Mouse (Mus musculus): ENCODE data around the gene Habp2.

The Habp2 gene

DNA sequence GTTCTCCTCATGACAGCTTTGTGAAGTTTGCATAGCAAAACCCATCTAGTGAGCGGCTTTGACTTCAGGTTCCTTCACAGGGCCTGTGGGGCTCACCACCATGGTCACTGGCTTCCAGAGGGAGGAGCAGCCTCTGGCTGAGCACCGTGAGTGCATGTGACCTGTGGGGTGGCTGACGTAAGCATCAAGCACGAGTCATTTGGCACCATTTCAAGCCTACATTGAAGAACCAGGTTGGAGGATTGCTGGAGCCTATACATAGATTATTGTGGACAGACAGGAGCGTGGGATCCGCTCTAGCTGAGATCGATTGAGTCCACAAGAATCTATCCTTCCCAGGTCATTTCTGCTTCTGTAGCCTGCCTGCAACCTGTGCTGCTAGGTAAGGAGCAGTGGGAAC, at the start of gene Habp2:
Gene Habp2, plus strand, starts transcription at position 272 of the 400 bp plus-strand sequence.
- DNase-seq (ENCODE audit: low spot score in 2 of 2) = no peak

DNA sequence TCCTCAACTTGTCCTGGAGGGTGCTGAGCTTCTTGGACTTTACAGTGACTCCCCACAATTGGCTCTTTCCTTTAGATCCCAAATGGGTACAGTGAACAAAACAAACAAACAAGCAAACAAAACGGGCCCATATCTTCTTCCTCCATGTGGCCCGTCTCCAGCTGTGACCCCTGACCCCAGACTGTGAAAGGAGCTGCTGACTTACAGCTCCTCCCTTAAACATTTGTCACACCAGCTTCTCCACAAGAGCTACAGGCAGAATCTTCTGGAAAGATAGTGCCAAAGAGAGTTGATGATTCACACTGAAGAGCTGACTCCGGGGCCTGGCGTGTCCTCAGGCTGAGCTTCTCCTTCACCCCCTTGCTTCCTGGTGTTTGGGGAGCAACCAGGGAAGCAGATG, 48.4 kb upstream of the Habp2 start:
- no peak for DNase-seq (ENCODE audit: low spot score in 2 of 2)

DNA sequence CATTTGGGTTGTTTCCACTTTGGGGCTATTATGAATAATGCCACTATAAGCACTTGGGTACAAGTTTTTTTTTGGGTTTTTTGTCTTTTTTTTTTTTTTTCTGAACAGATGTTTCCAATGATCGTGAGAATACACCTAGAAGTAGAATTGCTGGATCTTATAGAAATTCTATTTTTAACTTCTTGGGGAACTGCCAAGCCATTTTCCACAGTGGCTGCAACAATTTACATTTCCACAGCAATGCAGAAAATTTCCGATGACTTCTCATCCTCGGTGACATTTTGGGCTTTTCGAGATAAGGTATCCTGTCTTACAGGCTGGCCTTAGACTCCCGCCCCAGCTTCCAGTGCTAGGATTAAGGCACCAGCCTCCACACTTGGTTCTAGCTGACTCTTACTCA, 41.7 kb upstream of the Habp2 start:
- no peak for DNase-seq (ENCODE audit: low spot score in 2 of 2)

DNA sequence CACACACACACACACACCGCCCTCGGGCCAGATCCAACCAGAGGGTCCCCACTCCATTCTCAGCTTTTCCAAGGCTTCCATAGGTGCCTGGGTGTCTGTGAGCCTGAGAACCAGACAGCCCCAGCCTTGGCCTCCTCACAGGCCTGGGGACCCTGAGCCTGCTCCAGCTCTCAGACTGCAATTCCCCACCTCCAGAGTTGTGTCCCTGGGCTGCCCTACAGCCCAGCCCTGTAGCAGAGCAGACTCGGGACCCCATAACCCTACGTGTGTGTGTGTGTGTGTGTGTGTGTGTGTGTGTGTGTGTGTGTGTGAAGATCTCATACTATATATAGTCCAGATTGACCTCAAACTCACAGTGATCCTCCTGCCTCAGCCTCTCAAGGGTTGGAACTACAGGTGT, 34.1 kb upstream of the Habp2 start:
- no peak for DNase-seq (ENCODE audit: low spot score in 2 of 2)

DNA sequence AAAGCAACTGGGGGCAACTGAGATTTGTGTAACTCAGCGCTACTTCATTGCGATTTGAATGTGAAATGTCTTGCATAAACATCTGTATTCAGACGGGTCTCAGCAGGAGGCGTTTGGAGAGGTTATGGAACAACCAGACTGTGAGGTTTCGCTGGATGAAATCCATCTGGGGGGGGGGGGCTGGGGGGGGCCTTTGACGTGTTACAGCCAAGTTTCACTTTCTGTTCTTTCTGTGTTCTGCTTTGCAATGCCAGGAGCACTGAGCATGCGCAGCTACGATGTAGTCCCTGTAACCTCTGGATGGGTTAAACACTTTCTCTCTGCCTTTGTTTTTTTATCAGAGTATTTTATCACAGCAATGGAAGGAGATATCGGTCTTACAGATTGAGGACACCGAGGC, 33.7 kb upstream of the Habp2 start:
- DNase-seq (ENCODE audit: low spot score in 2 of 2) = no peak

DNA sequence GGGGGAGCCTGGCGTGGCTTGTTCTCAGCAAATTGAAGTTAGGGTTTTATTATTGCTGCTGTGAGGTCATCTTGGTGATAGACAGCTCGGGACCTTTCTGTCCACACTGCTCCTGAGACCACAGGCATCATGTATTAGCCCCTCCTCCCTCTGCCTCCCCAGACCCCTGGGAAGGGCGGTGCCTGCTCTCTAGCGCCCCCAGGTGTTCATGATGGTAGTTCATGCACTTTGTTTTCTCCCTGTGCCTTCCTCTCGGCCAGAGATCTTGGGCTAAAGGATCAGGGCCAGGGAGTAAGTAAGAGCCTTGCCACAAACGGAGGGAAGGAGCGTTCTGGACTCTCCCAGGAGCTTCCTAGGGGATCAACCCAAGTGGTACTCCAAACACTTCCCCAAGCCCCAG, 32.2 kb upstream of the Habp2 start:
- DNase-seq (ENCODE audit: low spot score in 2 of 2) = no peak

DNA sequence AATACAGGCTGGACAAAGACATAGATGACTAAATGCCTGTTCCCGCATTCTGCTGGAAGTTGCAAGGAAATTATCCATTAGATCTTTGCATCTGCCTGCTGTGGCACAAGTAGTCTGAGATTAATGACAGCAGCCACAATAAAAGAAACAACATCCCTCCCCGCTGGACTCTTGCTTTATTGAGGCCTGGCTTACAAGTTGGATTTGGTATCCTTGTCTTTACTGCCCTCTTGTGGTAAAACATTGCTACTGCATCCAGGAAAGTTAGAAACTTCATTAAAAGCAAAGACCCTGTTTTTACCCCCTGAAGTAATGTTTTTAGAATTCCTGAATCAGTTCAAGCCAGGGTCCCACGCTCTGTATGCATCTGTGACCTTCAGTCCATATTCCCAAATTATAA, 31.4 kb upstream of the Habp2 start:
- no peak for DNase-seq (ENCODE audit: low spot score in 2 of 2)

DNA sequence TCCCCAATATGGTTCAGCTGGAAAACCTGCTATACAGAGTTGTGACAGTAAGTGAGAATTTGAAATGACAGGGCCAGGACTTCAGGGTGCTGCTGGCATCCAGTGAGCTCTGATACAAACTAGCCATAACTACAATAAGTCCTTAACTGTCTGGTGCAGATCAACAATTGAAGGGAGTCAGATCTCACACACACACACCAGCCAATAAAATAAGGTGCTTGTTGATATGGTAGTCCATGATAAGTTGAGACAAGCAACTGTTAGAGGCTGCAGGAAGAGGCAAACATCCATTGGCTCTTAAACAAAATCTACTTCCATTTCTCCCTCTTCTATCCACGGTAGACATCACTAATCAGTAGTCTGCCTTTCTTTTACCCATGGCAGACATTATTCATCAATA, 30.7 kb upstream of the Habp2 start:
- no peak for DNase-seq (ENCODE audit: low spot score in 2 of 2)

DNA sequence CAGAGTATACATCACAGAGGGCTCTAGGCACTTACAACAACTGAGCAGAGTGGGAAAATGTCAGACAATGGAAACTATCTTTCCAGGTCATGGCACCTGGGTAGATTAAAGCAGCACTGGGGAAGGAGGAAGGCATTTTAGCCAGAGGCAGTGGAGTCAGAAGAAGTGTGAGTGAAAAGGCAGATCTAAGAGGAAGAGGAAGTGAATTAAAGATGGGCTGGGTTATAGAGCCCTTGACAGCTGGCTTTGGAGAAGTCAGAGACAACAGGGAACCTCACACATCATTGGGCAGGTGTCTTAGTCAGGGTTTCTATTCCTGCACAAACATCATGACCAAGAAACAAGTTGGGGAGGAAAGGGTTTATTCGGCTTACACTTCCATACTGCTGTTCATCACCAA, 30.2 kb upstream of the Habp2 start:
- DNase-seq (ENCODE audit: low spot score in 2 of 2) = no peak

DNA sequence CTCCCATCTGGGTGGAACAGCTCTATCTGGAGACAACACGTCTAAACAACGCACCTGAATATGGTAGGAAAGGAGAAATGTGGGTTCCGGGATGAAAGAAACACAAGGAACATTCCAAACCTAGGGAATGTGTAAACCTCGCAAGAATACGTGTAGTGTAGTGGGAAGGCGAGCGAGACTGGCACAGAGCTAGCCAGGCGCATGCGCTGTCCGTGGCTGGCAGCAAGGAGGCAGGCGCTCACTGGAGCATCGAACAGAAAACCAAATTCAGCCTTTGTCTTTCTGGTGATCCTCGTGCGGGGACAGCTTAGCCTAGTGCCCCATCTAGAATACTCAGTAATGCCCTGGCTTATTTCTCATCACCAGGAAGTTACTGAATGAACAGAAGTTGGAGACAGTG, 23.2 kb upstream of the Habp2 start:
- DNase-seq (ENCODE audit: low spot score in 2 of 2) = peak in 1 of 2 experiments; percentile 8

DNA sequence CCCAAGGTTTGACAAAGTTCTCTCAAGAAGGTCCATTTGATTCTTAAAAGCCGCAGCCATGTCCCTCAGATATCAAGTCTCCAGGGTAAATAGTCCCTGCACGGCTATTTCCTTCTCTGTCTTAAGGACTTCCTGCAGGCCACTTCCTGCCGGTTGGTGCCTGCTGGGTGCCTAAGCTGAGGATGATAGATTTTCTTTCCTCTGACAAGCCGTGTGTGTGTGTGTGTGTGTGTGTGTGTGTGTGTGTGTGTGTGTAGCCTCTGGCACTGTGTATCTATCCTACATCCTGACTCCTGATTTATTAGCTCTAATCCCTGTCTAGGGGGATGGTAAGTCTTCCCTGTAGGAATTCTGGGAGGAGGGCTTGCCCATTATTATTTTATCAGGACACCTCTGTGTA, 22.8 kb upstream of the Habp2 start:
- DNase-seq (ENCODE audit: low spot score in 2 of 2) = no peak

DNA sequence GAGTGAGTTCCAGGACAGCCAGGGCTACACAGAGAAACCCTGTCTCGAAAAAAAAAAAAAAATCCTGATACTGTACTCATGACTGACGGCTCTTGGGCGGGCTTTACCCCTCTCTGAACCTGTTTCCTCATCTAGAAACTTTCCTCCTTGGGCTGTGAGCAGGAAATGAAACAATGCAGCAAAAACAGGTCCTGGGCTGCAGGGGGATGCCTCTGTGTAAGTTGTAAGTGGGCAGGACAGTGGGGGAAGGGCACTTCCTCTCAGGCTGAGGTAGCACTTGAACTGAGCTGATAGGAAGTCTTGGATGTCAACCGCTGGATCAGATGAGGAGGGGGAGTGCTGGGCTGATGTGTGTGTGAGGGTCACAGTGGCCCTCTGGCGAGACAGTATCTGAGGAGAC, 21.8 kb upstream of the Habp2 start:
- DNase-seq (ENCODE audit: low spot score in 2 of 2) = no peak

DNA sequence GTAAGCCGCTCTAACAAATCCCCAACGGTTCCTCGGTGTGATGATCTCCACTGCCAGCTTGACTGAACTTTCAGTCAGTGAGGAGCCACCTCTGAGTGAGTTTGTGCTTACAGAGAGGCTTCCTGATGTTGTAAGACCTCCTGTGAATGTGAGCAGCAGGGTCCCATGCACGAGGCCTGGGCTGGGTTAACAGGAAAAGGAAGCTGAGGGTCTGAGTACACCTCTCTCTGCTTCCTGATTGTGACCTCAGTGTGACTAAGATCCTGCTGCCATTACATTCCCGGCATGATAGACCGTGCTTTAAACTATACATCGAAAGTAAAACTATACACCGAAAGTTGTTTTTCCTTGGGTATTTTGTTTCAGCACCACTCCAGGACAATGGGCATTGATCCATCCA, 14.9 kb upstream of the Habp2 start:
- no peak for DNase-seq (ENCODE audit: low spot score in 2 of 2)

DNA sequence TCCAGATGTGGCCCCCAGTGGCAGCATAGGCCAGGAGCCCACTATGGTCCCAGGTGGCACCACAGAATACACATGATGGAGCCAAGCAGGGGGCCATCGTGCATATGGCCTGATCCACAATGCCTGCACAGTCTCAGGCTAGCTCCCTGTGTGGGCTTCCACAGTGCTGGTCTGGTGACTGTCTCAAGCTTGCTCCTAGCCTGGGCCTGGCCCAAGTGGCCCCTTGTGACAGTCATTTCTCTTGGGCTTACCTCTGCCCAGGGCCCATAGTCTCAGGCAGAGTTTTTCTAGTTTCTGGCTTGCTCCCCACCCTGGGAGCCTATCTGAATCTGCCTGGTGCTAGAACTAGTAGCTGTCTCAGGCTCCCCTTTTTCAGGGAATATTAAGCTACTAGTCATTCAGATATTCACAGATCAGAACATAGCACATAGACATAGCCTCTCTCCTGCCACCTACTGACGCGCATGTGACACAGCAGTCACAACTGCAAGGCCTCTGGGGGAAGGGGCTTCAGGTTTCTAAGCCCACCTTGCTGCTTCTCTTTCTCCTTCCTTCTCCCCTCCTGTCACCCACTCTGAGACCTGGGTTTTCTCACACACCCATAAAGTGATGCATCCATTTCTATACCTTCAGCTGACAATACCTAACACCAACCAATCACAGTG, 9.7 kb upstream of the Habp2 start:
- DNase-seq (ENCODE audit: low spot score in 2 of 2) = no peak

DNA sequence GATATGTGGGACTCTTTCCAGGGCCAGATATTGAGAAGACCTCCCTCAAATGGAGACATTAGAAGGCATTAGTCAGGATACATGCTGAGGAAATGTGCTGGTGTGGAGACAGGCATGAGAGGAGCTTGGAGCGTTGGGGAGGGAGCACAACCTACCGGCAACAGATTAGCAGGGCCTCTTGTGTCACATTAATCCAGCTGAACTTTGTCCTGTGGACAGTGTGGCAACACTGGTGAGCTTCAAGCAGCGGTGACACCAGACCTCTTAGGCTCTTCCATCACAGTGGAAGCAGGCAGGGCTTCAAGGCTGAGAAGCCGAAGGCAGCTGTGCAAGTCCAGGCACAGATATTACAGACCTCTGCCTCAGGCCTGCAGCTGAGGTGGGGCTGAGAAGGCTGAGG, 9.0 kb upstream of the Habp2 start:
- DNase-seq (ENCODE audit: low spot score in 2 of 2) = no peak

DNA sequence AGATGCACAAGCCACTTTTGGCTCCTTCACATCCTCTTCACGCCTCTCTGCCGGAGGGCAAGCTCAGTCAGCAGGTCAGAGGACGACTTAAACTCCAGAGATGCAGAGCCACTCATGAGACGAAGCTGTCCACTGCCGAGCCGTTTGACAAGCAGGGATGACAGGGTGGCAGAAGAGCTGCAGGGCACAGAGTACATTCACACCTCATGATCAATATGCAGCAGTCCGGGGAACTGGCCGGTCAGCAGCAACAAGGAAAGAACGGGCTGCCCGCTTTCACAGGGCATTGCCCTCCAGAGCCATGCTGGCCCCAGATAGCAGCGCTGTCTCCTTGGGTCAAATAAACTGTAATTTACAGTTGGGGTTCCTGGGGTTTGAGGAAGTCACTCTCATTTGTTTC, 8.6 kb upstream of the Habp2 start:
- DNase-seq (ENCODE audit: low spot score in 2 of 2) = no peak

DNA sequence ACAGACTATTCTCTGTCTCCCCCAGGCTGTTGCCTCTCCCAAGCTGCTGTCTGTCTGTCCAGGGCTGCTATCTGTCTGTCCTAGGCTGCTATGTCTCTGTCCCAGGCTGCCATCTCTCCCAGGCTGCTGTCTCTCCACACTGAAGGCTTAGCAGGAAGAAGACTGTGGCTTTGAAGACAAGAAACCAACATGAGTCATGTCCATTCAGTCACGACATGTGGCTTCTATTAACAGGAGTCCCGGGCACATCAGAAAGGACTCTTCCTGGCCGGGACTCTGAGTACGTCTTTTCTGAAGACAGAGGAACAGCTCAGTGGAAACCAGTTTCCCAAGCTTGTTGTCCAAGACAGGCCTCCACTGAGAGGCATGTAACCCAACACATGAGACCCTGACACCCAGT, 1.7 kb upstream of the Habp2 start:
- DNase-seq (ENCODE audit: low spot score in 2 of 2) = no peak

DNA sequence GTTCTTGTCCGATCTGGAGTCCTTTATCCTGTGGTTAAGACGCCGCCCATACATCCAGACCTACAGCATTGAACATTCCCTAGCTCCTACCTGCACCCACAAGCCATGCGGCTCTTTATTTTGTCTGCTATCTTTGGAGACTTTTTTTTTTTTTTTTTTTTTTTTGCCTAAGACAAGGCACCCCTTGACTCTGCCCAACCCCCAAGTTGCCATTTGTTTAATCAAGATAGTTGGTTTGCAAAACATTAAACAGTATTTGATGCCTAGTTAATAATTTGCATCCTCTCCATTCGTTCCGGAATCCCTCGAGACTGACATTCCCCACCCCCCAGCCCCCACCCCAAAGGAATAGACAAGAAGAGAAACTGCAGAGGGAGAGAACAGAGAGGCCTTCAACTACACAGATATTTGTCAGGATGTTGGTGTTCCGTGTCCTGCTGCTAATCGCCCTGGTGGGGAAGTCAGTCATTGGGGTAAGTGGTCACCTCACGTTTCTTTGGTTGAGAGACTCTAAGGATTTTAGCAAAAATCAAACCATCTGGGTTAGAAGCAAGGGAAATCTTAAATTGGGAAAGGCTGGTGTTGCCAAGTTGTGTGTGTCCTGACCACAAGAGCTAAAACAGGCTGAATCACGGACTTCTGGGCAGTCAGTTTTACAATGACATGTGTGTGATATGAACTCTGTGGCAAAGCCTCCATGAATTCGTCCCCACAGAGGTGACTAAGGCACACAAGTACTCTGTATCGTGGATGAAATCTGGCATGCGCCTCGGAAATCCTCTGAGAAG, 837 bp downstream of the Habp2 start:
- no peak for DNase-seq (ENCODE audit: low spot score in 2 of 2)

DNA sequence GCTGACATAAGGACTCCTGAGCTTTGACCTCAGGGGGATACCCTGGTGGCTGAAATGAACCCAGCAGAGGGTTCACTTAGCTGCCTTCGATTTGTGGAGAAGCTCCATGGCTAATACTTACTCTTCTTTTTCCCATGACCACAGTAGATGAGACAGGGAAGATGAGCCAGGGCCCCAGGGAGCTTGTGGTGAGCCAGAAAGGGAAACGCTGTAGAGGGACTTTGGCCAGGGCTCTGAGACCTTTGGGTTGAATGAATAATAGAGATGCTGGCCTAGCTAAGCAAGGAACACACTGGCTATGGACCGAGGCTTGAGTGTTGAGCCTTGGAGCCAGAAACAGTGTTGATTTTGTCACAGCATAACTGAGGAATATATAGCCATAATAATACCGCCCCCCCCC, 1.5 kb downstream of the Habp2 start:
- DNase-seq (ENCODE audit: low spot score in 2 of 2) = no peak

DNA sequence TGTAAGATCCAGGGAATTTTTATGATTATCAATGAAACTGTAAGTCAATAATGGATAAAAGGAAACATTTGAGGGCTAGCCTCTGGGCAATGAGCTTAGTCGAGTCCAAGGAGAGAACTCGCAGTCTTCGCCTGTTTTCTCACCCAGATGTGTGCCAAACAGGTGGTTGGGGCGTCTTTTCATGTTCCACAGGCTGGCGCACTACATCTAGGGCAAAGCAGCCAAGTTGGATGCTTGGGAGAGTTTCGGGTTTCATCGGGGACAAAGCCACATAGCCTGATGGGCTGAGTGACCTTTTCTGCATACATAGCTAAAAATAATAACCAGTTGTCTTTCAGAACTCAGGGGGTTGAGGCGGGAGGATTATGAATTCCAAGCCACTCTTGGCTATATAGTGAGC, 2.7 kb downstream of the Habp2 start:
- DNase-seq (ENCODE audit: low spot score in 2 of 2) = no peak

DNA sequence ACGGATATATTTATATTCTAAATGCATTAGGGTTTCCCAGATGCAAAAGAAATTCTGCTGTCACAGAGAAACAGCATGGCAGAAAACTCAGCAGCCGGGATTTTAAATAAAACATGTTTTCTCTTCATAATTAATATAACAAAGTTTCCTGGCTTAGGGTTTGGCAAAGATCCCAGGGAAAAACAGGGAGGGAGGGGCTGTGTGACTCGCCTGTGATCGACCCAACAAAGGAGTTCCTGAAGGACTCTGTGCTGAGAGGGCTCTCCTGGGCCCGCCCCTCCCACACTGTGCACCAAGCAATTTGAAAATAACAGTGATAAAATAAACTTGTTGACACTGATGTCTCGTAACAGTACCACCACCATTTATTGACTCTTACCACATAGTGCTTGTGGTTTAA, 5.0 kb downstream of the Habp2 start:
- no peak for DNase-seq (ENCODE audit: low spot score in 2 of 2)

DNA sequence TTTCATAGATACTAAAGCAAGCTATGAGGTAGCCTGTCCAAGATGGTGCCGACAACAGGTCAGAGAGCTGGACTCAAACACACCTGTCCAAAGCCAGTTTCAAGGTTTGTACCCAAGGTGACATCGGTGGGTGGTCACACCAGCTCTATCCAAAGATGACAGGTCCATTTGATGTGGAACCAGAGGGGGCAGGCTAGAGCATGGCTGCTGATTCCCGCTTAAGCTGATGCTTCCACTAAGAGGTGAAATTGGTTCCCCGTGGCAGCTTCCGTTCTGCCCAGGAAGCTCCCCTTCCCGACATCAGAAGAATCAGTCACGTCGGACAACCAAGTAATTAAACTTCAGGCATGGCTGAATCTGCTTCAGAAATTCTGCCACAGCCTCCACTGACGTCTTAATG, 5.4 kb downstream of the Habp2 start:
- DNase-seq (ENCODE audit: low spot score in 2 of 2) = no peak

DNA sequence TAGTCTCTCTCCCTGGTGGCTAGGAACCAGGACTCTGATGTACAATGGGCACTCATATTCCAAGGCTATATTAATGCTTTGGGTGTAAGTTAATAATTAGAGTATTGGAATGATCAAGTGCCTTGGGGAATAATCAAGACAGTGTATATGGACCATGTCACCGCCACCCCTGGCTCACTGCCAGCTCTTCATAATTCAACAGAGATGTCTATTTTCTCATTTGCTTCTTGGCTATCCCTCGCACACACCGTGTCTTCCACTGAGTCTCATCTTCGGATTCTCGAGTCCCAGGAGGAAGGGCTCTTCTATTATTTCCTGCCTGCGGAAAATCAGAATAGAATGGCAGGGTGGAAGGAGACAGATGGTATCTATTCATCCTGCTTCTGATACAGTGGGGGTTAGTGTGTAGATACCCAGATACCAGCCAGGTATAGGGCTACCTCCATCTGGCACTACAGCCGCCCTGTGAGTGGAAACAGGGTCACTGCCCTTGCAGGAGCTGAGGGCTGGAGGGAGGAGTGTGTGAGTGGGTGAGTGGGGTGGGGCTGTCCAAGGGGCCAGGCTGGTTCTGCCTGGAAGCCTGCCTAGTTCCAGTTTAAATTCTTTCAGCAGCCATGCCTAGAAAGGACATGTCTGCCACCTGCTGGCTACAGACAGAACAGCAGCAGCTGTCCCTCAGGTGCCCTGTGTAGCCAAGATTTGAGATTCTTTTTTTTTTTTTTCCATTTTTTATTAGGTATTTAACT, 7.9 kb downstream of the Habp2 start:
- DNase-seq (ENCODE audit: low spot score in 2 of 2) = peak; percentile 47 to 71
